Mouse (Mus musculus): ENCODE data around the gene Prmt8.

DNA sequence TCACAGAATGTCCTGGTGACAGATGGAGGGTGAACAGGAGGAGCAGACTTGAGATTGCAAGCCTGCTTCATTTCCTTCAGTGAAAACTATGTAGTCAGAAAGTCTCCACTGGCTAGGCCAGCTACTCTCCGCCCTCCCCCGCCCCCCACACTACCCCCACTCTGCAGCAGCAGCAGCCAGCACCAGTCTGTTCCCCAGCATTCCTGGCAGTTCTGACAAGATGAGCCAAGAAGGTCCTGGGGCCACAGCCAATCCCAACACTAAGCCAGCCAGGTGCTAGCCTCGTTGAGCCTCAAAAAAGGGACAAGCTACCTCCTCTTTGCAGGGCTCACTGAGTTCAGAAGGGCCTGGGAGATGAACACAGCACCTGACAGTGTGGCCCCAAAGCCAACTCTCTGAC, 16.6 kb downstream of the Prmt8 start:
- no peak for TF ChIP-seq CTCF (IDR thresholded peaks at IDR 0.05; ENCODE audit: insufficient read depth, low read depth, low read length)
- no peak for TF ChIP-seq POLR2A (IDR thresholded peaks at IDR 0.05; ENCODE audit: insufficient read depth, low read depth, low read length)

All from olfactory bulb, adult 2 months (tissue).